Mouse (Mus musculus) kidney, postnatal 0 days (tissue): ENCODE measurements around the gene Wls. TPM values are rescaled to one million over a fixed set of nuclear protein-coding genes. Genes with fewer than 3 reads are reported as not detected.
A peak's percentile ranks its signal among the peaks of the same experiment; 100 is the strongest.

Experiments used
- ATAC-seq: fragments of 200-750 bp; cut with Nextera tagmentation; replicated peaks from 2 replicates; pipeline ENCODE4 v1.8.0; 2017; ENCODE audit warnings: low read depth, moderate number of reproducible peaks, moderate TSS enrichment, moderate library complexity; ENCODE audit not compliant: low FRiP score
- DNase-seq: peaks from one replicate; pipeline ENCODE4 v3.0.0-alpha.2; 2016; ENCODE audit warnings: low spot score
- H3K27ac ChIP-seq: fragments of 300-500 bp; sonication (generic); 2 replicates; pipeline ENCODE4 v1.5.1; 2014; ENCODE audit warnings: mild to moderate bottlenecking
- H3K27me3 ChIP-seq: fragments of 300-500 bp; sonication (generic); 2 replicates; pipeline ENCODE4 v1.6.1; 2014; ENCODE audit warnings: low read length, mixed read lengths; ENCODE audit not compliant: insufficient read depth
- H3K36me3 ChIP-seq: fragments of 300-500 bp; sonication (generic); 2 replicates; pipeline ENCODE4 v1.6.1; 2014; ENCODE audit warnings: low read length, mixed read lengths; ENCODE audit not compliant: insufficient read depth
- H3K4me1 ChIP-seq: fragments of 300-500 bp; sonication (generic); replicated peaks from 2 replicates; pipeline ENCODE4 v1.6.1; 2014; ENCODE audit warnings: antibody characterized with exemption, low read length, mixed read lengths; ENCODE audit not compliant: insufficient read depth
- H3K4me2 ChIP-seq: fragments of 300-500 bp; sonication (generic); 2 replicates; pipeline ENCODE4 v1.6.1; 2014; ENCODE audit warnings: mild to moderate bottlenecking, low read length, moderate library complexity, mixed read lengths
- H3K4me3 ChIP-seq: fragments of 300-500 bp; sonication (generic); replicated peaks from 2 replicates; pipeline ENCODE4 v1.5.1; 2014; ENCODE audit warnings: low read depth, low read length
- H3K9ac ChIP-seq: fragments of 300-500 bp; sonication (generic); 2 replicates; pipeline ENCODE4 v1.6.1; 2014; ENCODE audit warnings: low read depth, low read length
- H3K9me3 ChIP-seq: fragments of 300-500 bp; sonication (generic); replicated peaks from 2 replicates; pipeline ENCODE4 v1.6.1; 2016; ENCODE audit warnings: low read length, inconsistent platforms, mixed read lengths
- CTCF ChIP-seq: IDR thresholded peaks from 2 replicates; pipeline ENCODE4 v1.5.1; 2016; ENCODE audit warnings: antibody characterized with exemption, low read depth, mild to moderate bottlenecking, moderate library complexity
- WGBS: fragments of 180-500 bp; shearing (Covaris S2); extraction: QIAGEN DNeasy Blood & Tissue Kit; methylation state at CpG from one replicate; pipeline ENCODE4 v1.1.7; 2014; 5-methylcytosine and 5-hydroxymethylcytosine counted together
- polyA plus RNA-seq: library from polyadenylated mRNA; unstranded; fragments of >200 nt; fragmentation: Nextera tagmentation; extraction: Ambion mirVana; gene quantifications from 2 replicates; pipeline ENCODE4 v1.2.1, GENCODE M21; 2015

Wls gene
- polyA plus RNA-seq = 146 and 160 TPM in 2 replicates

GRCm38 (mm10) chr3:159839481-159839880 is at the start of gene Wls:
Gene Wls, plus strand, starts transcription at chr3:159839672.
- Histone ChIP-seq H3K36me3 (no peaks in the 10 kb centered on the region), H3K4me3 (peak within 1 kb of the TSS; percentile 79), H3K27ac (peak within 1 kb of the TSS; percentile 77), H3K4me2 (peak within 1 kb of the TSS; percentile 89), H3K9me3 (no peaks in the 10 kb centered on the region), H3K9ac (peak within 1 kb of the TSS; percentile 66), H3K4me1 (no peaks in the 10 kb centered on the region), H3K27me3 (no peaks in the 10 kb centered on the region)
- ATAC-seq = peak; percentile 91
- WGBS = 1% methylated on average over 21 of the region's 21 CpGs
- DNase-seq = peak; percentile 88
- TF ChIP-seq CTCF = no peak

- no peak overlapping the region for H3K4me3 ChIP-seq
- no peak for TF ChIP-seq CTCF
- ATAC-seq = no peak
- no peaks in the 10 kb centered on the region for H3K36me3 ChIP-seq
- H3K4me2 ChIP-seq = no peak overlapping the region
- H3K27me3 ChIP-seq = no peaks in the 10 kb centered on the region
- H3K9ac ChIP-seq = no peak overlapping the region
- no peak for DNase-seq
- no peaks in the 10 kb centered on the region for H3K4me1 ChIP-seq
- H3K27ac ChIP-seq = no peak overlapping the region
- 84% methylated on average over 2 of the region's 2 CpGs for WGBS
- no peaks in the 10 kb centered on the region for H3K9me3 ChIP-seq
Measured at GRCm38 (mm10) chr3:159789781-159790180, 49.7 kb upstream of the Wls start.

GRCm38 (mm10) chr3:159831535-159831934 is 7.9 kb upstream of the Wls start:
- no peaks in the 10 kb centered on the region for H3K4me1 ChIP-seq
- H3K9me3 ChIP-seq = no peaks in the 10 kb centered on the region
- no peak overlapping the region for H3K9ac ChIP-seq
- no peaks in the 10 kb centered on the region for H3K27me3 ChIP-seq
- no peak overlapping the region for H3K27ac ChIP-seq
- H3K4me2 ChIP-seq = no peak overlapping the region
- DNase-seq (no peak), ATAC-seq (no peak)
- no peaks in the 10 kb centered on the region for H3K36me3 ChIP-seq
- H3K4me3 ChIP-seq = no peak overlapping the region
- TF ChIP-seq CTCF = no peak

GRCm38 (mm10) chr3:159840002-159840816 is 737 bp downstream of the Wls start:
- peak; percentile 72 for ATAC-seq
- under 1% methylated on average over 26 of the region's 27 CpGs for WGBS
- TF ChIP-seq CTCF = no peak
- peak overlapping the region; percentile 77 for H3K27ac ChIP-seq
- peak; percentile 69 for DNase-seq
- H3K9ac ChIP-seq = peak overlapping the region; percentile 66
- no peaks in the 10 kb centered on the region for H3K36me3 ChIP-seq
- no peaks in the 10 kb centered on the region for H3K27me3 ChIP-seq
- no peaks in the 10 kb centered on the region for H3K9me3 ChIP-seq
- peak overlapping the region; percentile 79 for H3K4me3 ChIP-seq
- no peaks in the 10 kb centered on the region for H3K4me1 ChIP-seq
- H3K4me2 ChIP-seq = peak overlapping the region; percentile 89

- under 1% methylated on average over 12 of the region's 12 CpGs for WGBS
- no peaks in the 10 kb centered on the region for H3K9me3 ChIP-seq
- no peak for TF ChIP-seq CTCF
- H3K4me2 ChIP-seq = peak overlapping the region; percentile 89
- no peaks in the 10 kb centered on the region for H3K36me3 ChIP-seq
- DNase-seq (peak; percentile 43), ATAC-seq (no peak)
- peak overlapping the region; percentile 77 for H3K27ac ChIP-seq
- peak overlapping the region; percentile 66 for H3K9ac ChIP-seq
- H3K4me1 ChIP-seq = no peaks in the 10 kb centered on the region
- no peaks in the 10 kb centered on the region for H3K27me3 ChIP-seq
- H3K4me3 ChIP-seq = peak overlapping the region; percentile 79
Measured at GRCm38 (mm10) chr3:159840817-159841390, 1.4 kb downstream of the Wls start.

GRCm38 (mm10) chr3:159841458-159841857 is 2.0 kb downstream of the Wls start:
- no peak for TF ChIP-seq CTCF
- H3K4me1 ChIP-seq = 0 out of 2 replicates have a peak, but pooled peaks cover under 1% of the 10 kb centered on the region
- H3K4me3 ChIP-seq = peak overlapping the region; percentile 79
- WGBS = 23% methylated on average over 3 of the region's 3 CpGs
- H3K27me3 ChIP-seq = no peaks in the 10 kb centered on the region
- no peaks in the 10 kb centered on the region for H3K9me3 ChIP-seq
- H3K27ac ChIP-seq = peak overlapping the region; percentile 77; the same call in 1 of the 2 replicates
- peak overlapping the region; percentile 66 for H3K9ac ChIP-seq
- no peak for ATAC-seq
- peak; percentile 32 for DNase-seq
- no peaks in the 10 kb centered on the region for H3K36me3 ChIP-seq
- peak overlapping the region; percentile 89 for H3K4me2 ChIP-seq
